Mouse (Mus musculus): Measurements from ENCODE around the gene Zdhhc24.

Gene Zdhhc24

GRCm38 (mm10) chr19:4879324-4879703, 846 bp downstream of the Zdhhc24 start:
- no peak for DNase-seq

GRCm38 (mm10) chr19:4883961-4884360, 5.5 kb downstream of the Zdhhc24 start:
- no peak for DNase-seq

GRCm38 (mm10) chr19:4889791-4890190, 11.3 kb downstream of the Zdhhc24 start:
- no peak for DNase-seq

GRCm38 (mm10) chr19:4891798-4892197, 13.3 kb downstream of the Zdhhc24 start:
- DNase-seq, result no peak

- DNase-seq, result no peak
Observed at GRCm38 (mm10) chr19:4896780-4897520, 18.5 kb downstream of the Zdhhc24 start.

GRCm38 (mm10) chr19:4898972-4899371, 20.5 kb downstream of the Zdhhc24 start:
- no peak for DNase-seq

GRCm38 (mm10) chr19:4899888-4900287, 21.4 kb downstream of the Zdhhc24 start:
- no peak for DNase-seq

- peak; percentile 75 for DNase-seq
Observed at GRCm38 (mm10) chr19:4905979-4906794, 27.7 kb downstream of the Zdhhc24 start, which contains the start of gene Bbs1. Gene Bbs1 (minus strand): TSS chr19:4906628.

GRCm38 (mm10) chr19:4908107-4908506, 29.6 kb downstream of the Zdhhc24 start:
- peak; percentile 32 for DNase-seq

- no peak for DNase-seq
Observed at GRCm38 (mm10) chr19:4909376-4909775, 30.9 kb downstream of the Zdhhc24 start.

GRCm38 (mm10) chr19:4915924-4916603, 37.6 kb downstream of the Zdhhc24 start:
- no peak for DNase-seq

- DNase-seq, result no peak
Observed at GRCm38 (mm10) chr19:4916827-4917226, 38.4 kb downstream of the Zdhhc24 start.

- no peak for DNase-seq
Observed at GRCm38 (mm10) chr19:4919652-4920051, 41.2 kb downstream of the Zdhhc24 start.

GRCm38 (mm10) chr19:4925121-4925860, 46.8 kb downstream of the Zdhhc24 start:
- DNase-seq, result no peak

- DNase-seq, result peak; percentile 99
Observed at GRCm38 (mm10) chr19:4927904-4928531, 49.5 kb downstream of the Zdhhc24 start, which contains the start of gene Dpp3. Gene Dpp3 (minus strand): TSS chr19:4928287.

GRCm38 (mm10) chr19:4928781-4929180, 50.3 kb downstream of the Zdhhc24 start:
- no peak for DNase-seq

Data from thymus, postnatal 25 days (tissue).